Comparison of ENCODE assay signal across 9 mouse cellular contexts in genomic region chr1:19205649-19206048, GRCm38 (mm10). TPM values are rescaled to one million over a fixed set of nuclear protein-coding genes. Genes with fewer than 3 reads are reported as not detected.
DNase-seq lines count a peak whose midpoint lies in the region; ATAC-seq lines count a peak whose summit lies in the region.
"Had no signal": no experiment of that assay in that cellular context is flagged by ENCODE, and none has a peak within 500 bp of the region (broad histone marks: within the 10 kb centered on the region; RNA-seq: fewer than 3 reads in every experiment).

No protein-coding gene starts in this region.

- H3K9me3 ChIP-seq in hindbrain, embryonic 12.5 days (replicated peaks): no peaks in the 10 kb centered on the region
- H3K9me3 ChIP-seq in midbrain, embryonic 15.5 days: no peaks in the 10 kb centered on the region

- peaks cover 25% of the 10 kb centered on the region for H3K27me3 ChIP-seq in hindbrain, embryonic 12.5 days
- H3K27me3 ChIP-seq in midbrain, embryonic 15.5 days (replicated peaks): peaks cover 21% of the 10 kb centered on the region

- H3K4me2 ChIP-seq in hindbrain, embryonic 12.5 days (replicated peaks): peak overlapping the region; percentile 53
- H3K4me2 ChIP-seq in midbrain, embryonic 15.5 days: peak overlapping the region; percentile 54

- intact Hi-C loops in left cerebral cortex, postnatal 4 days (cut with DNase I): loop anchor here (5.0 to 10.0 kb wide), 4 partner anchors 767 to 1307 kb away; no protein-coding TSS in a partner anchor

- no peak overlapping the region for H3K27ac ChIP-seq in hindbrain, embryonic 12.5 days
- no peak overlapping the region for H3K27ac ChIP-seq in midbrain, embryonic 15.5 days

- no peak for ATAC-seq in CD4-positive, CD25-positive, alpha-beta regulatory T cell, adult 4 months
- ATAC-seq in hindbrain, embryonic 12.5 days (ENCODE audit: low FRiP score): no peak
- ATAC-seq in midbrain, embryonic 15.5 days (replicated peaks): peak; percentile 79
- no peak for ATAC-seq in inflammation-experienced regulatory T-cells, adult 6 months

- peak; percentile 4 for DNase-seq in CD4-positive, CD25-positive, alpha-beta regulatory T cell, adult 2 months (ENCODE audit: low read depth, low spot score)
- DNase-seq in urinary bladder, postnatal 25 days (ENCODE audit: low spot score): peak; percentile 31
- DNase-seq in urinary bladder, adult 2 months (ENCODE audit: low spot score): no peak
- peak; percentile 53 for DNase-seq in left cerebral cortex, postnatal 4 days

- H3K4me1 ChIP-seq in hindbrain, embryonic 12.5 days: no peaks in the 10 kb centered on the region
- H3K4me1 ChIP-seq in midbrain, embryonic 15.5 days: 0 out of 2 replicates have a peak, but pooled peaks cover 2% of the 10 kb centered on the region

- H3K9ac ChIP-seq in hindbrain, embryonic 12.5 days: no peak overlapping the region
- no peak overlapping the region for H3K9ac ChIP-seq in midbrain, embryonic 15.5 days

- no peaks in the 10 kb centered on the region for H3K36me3 ChIP-seq in hindbrain, embryonic 12.5 days
- H3K36me3 ChIP-seq in midbrain, embryonic 15.5 days (replicated peaks): no peaks in the 10 kb centered on the region

- H3K4me3 ChIP-seq in hindbrain, embryonic 12.5 days: peak overlapping the region; percentile 29
- H3K4me3 ChIP-seq in midbrain, embryonic 15.5 days: peak overlapping the region; percentile 33

- WGBS in hindbrain, embryonic 12.5 days: 3% methylated on average over 12 of the region's 12 CpGs
- WGBS in midbrain, embryonic 15.5 days: 3% methylated on average over 12 of the region's 12 CpGs

RNA-seq across cellular contexts. Expression of gene Tfap2b, which starts 3.1 kb away (rescaled TPM):
- polyA plus RNA-seq in CD4-positive, CD25-positive, alpha-beta regulatory T cell, adult 4 months (2017; shearing (Covaris generic)): under 1 TPM in 1 of 2 experiments, not detected in 1; 0.10 TPM
- 0.18 and 0.34 TPM in 2 replicates for polyA plus RNA-seq in urinary bladder, adult 2 months (2012; rRNA removed)
- polyA plus RNA-seq in hindbrain, embryonic 12.5 days (2016; fragmentation: Nextera tagmentation; extraction: Ambion mirVana): 85.5 and 91.2 TPM in 2 replicates
- total RNA-seq in left cerebral cortex, postnatal 4 days (2021): 1 to 10 TPM; 1.1 to 1.5 TPM
- polyA plus RNA-seq in midbrain, embryonic 15.5 days (2015; fragmentation: Nextera tagmentation; extraction: Ambion mirVana): 239 and 264 TPM in 2 replicates
- not detected for polyA plus RNA-seq in inflammation-experienced regulatory T-cells, adult 6 months (2017; shearing (Covaris generic))
- total RNA-seq: hematopoietic stem cell, adult 5-6 weeks had no signal

Comparison
In these comparisons a context has a peak if more than half of its experiments do, and no peak if none do; other contexts are left out.
1. RNA of gene Tfap2b, which starts 3.1 kb away (polyA plus RNA-seq): 239 to 264 TPM in midbrain, embryonic 15.5 days and 85.5 to 91.2 TPM in hindbrain, embryonic 12.5 days; 0.18 to 0.34 TPM in urinary bladder, adult 2 months, 0.10 TPM in CD4-positive, CD25-positive, alpha-beta regulatory T cell, adult 4 months and not detected in inflammation-experienced regulatory T-cells, adult 6 months; every median in the first group is over 10 times any median in the second.